Mouse (Mus musculus) lung, postnatal 0 days (tissue): ENCODE measurements around the gene Rnf157. TPM values are rescaled to one million over a fixed set of nuclear protein-coding genes. Genes with fewer than 3 reads are reported as not detected.

Experiments used
- ATAC-seq: fragments of 200-750 bp; cut with Nextera tagmentation; 2 replicates; pipeline ENCODE4 v1.8.0; 2017; ENCODE audit warnings: moderate library complexity
- DNase-seq: peaks from one replicate; pipeline ENCODE4 v3.0.0-alpha.2; 2016; ENCODE audit warnings: low spot score
- H3K27ac ChIP-seq: fragments of 300-500 bp; sonication (generic); 2 replicates; pipeline ENCODE4 v1.5.1; 2014; ENCODE audit warnings: antibody characterized with exemption, mild to moderate bottlenecking, low read length, mixed read lengths
- H3K27me3 ChIP-seq: fragments of 300-500 bp; sonication (generic); replicated peaks from 2 replicates; pipeline ENCODE4 v1.6.1; 2014; ENCODE audit warnings: low read length, mixed read lengths; ENCODE audit not compliant: insufficient read depth
- H3K36me3 ChIP-seq: fragments of 300-500 bp; sonication (generic); 2 replicates; pipeline ENCODE4 v1.6.1; 2014; ENCODE audit warnings: low read length, mixed read lengths; ENCODE audit not compliant: insufficient read depth
- H3K4me1 ChIP-seq: fragments of 300-500 bp; sonication (generic); 2 replicates; pipeline ENCODE4 v1.6.1; 2014; ENCODE audit warnings: antibody characterized with exemption, low read depth, low read length, mixed read lengths; ENCODE audit not compliant: insufficient read depth
- H3K4me2 ChIP-seq: fragments of 300-500 bp; sonication (generic); replicated peaks from 2 replicates; pipeline ENCODE4 v1.6.1; 2014; ENCODE audit warnings: low read depth, mild to moderate bottlenecking, low read length, moderate library complexity, mixed read lengths
- H3K4me3 ChIP-seq: fragments of 300-500 bp; sonication (generic); 2 replicates; pipeline ENCODE4 v1.5.1; 2014; ENCODE audit warnings: low read depth, low read length
- H3K9ac ChIP-seq: fragments of 300-500 bp; sonication (generic); replicated peaks from 2 replicates; pipeline ENCODE4 v1.6.1; 2014; ENCODE audit warnings: low read depth, mild to moderate bottlenecking
- H3K9me3 ChIP-seq: fragments of 300-500 bp; sonication (generic); 2 replicates; pipeline ENCODE4 v1.6.1; 2016; ENCODE audit warnings: low read length, mixed read lengths
- CTCF ChIP-seq: IDR thresholded peaks from 2 replicates; pipeline ENCODE4 v1.5.1; 2016; ENCODE audit warnings: antibody characterized with exemption, mild to moderate bottlenecking
- EP300 ChIP-seq: IDR thresholded peaks from 2 replicates; pipeline ENCODE4 v1.6.1; 2016; ENCODE audit warnings: antibody characterized with exemption, mild to moderate bottlenecking, control low read depth
- WGBS: fragments of 180-500 bp; shearing (Covaris S2); extraction: QIAGEN DNeasy Blood & Tissue Kit; methylation state at CpG from one replicate; pipeline ENCODE4 v1.1.7; 2014; 5-methylcytosine and 5-hydroxymethylcytosine counted together
- polyA plus RNA-seq: library from polyadenylated mRNA; unstranded; fragments of >200 nt; fragmentation: Nextera tagmentation; extraction: Ambion mirVana; gene quantifications from 2 replicates; pipeline ENCODE4 v1.2.1, GENCODE M21; 2015

Rnf157 gene
- polyA plus RNA-seq, 1 experiment from 2014 or later, result 1.4 TPM

DNA sequence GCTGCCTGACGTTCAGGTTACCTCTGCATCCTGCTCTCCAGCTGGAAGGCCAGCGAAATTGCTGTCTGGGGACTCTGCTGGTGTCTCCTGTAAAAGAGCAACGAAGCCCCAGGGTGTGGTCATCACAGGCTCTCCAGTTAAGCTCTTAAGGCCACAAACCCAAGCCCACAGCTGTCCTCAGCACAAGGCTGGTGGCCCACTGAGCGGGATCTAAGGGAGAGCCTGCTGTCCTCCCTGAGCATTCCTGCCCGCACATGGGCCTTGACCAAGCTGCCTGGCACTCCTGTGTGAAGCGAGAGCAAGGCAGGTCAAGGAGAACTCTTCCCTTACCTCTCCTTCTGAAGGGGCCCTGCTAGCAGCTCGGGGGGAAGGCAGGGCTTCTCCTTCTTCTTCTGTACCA lies 65.8 kb downstream of the Rnf157 start:
- WGBS, result 77% methylated on average over 7 of the region's 7 CpGs
- no peaks in the 10 kb centered on the region for H3K9me3 ChIP-seq

DNA sequence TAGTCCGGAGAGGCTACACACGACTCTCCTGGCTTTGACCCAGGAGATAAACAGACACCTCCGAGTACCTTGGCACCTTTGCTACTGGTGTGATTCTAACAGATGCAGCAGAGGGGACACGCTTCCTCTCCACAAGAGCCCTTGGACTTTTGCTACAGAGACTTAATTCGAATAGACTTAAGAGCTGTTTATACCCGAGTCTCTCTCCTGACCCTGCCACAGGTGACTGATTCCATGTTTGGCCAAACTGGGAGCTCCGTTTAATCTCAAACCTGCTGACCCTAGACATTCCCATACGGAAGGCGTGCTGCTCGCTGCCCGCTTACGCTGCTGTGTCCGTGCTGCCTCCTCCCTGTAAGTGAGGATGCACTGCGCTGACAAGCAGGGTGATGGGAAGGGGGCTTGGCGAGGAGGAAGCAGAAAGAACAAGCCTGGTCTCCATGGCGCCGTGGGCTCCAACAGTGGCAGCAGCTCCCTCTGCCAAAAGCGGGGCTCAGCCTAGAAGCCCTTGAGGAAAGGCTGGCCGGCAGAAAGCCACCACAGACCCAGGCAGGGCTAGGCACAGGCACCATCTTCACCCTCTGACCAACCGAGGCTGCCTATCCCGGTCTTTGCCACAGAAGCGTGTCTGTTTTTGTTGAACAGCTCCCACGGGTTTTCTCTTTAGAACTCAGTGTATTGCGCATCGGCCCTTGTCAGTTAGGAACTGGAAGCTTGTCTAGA lies 70.6 kb downstream of the Rnf157 start:
- H3K36me3 ChIP-seq, result no peaks in the 10 kb centered on the region
- H3K4me3 ChIP-seq, result no peak overlapping the region
- no peaks in the 10 kb centered on the region for H3K27me3 ChIP-seq
- H3K4me2 ChIP-seq, result no peak overlapping the region
- no peak overlapping the region for H3K27ac ChIP-seq
- ATAC-seq (no peak), DNase-seq (no peak)
- no peaks in the 10 kb centered on the region for H3K9me3 ChIP-seq
- WGBS, result 60% methylated on average over 25 of the region's 25 CpGs
- no peak overlapping the region for H3K9ac ChIP-seq
- no peak for TF ChIP-seq EP300
- no peaks in the 10 kb centered on the region for H3K4me1 ChIP-seq

More for the DNA sequence above, 65.8 kb downstream of the Rnf157 start:
- Histone ChIP-seq H3K27me3 (no peaks in the 10 kb centered on the region), H3K36me3 (no peaks in the 10 kb centered on the region), H3K9ac (no peak overlapping the region), H3K4me1 (no peaks in the 10 kb centered on the region), H3K27ac (no peak overlapping the region), H3K4me2 (no peak overlapping the region), H3K4me3 (no peak overlapping the region)
- DNase-seq (no peak), ATAC-seq (no peak)
- TF ChIP-seq CTCF, result no peak
- no peak for TF ChIP-seq EP300

DNA sequence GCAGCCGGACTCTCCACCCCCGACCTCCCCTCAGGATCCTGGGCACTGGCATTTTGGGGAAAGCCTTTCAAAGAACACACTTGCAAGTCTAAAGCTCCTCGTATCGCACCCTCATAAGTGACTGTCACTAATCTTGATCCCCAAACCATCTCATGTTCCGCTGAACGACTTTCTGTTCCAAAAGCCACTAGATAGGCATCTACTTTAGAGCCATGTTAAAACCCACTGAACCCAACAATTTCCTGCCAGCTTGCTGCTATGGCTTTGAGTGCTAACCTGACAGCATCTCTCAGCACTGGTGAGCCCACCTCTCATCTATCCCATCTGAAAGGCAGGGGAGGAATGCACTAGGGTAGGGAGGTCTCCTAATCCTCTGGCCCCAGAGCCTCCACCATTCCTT lies 75.3 kb downstream of the Rnf157 start:
- ATAC-seq, result no peak
- WGBS, result 68% methylated on average over 6 of the region's 6 CpGs
- TF ChIP-seq CTCF (no peak), EP300 (no peak)
- Histone ChIP-seq H3K9me3 (no peaks in the 10 kb centered on the region), H3K27ac (no peak overlapping the region), H3K4me3 (no peak overlapping the region), H3K36me3 (no peaks in the 10 kb centered on the region), H3K27me3 (peaks cover 12% of the 10 kb centered on the region), H3K4me2 (no peak overlapping the region), H3K9ac (no peak overlapping the region), H3K4me1 (peaks cover 10% of the 10 kb centered on the region; the same call in 1 of the 2 replicates)
- DNase-seq, result no peak

DNA sequence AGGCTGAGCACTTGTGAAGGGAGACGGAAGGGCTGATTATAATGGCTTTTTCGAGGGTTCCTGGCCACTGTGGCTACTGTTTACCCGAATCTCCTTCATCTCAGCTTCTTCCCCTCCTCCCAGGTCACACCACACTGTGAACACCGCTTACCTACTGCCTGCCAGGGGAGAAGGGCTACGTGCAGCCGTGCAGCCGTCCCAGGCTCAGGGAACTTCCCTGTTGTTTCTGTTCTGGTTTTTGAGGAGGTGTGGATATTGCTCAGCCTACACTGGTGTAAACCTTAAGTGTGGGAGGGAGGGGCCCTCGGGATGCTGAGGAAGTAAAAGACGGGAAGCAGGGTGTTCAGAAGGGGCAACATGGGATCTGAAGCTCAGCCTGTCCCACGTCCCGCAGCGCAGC lies 75.8 kb downstream of the Rnf157 start:
- no peak for DNase-seq
- H3K9ac ChIP-seq, result no peak overlapping the region
- no peak overlapping the region for H3K4me2 ChIP-seq
- peaks cover 10% of the 10 kb centered on the region; the same call in 1 of the 2 replicates for H3K4me1 ChIP-seq
- no peaks in the 10 kb centered on the region for H3K36me3 ChIP-seq
- peaks cover 12% of the 10 kb centered on the region for H3K27me3 ChIP-seq
- no peak for ATAC-seq
- 35% methylated on average over 11 of the region's 12 CpGs for WGBS
- H3K9me3 ChIP-seq, result no peaks in the 10 kb centered on the region
- no peak overlapping the region for H3K27ac ChIP-seq
- H3K4me3 ChIP-seq, result no peak overlapping the region
- TF ChIP-seq CTCF, result no peak
- TF ChIP-seq EP300, result no peak

DNA sequence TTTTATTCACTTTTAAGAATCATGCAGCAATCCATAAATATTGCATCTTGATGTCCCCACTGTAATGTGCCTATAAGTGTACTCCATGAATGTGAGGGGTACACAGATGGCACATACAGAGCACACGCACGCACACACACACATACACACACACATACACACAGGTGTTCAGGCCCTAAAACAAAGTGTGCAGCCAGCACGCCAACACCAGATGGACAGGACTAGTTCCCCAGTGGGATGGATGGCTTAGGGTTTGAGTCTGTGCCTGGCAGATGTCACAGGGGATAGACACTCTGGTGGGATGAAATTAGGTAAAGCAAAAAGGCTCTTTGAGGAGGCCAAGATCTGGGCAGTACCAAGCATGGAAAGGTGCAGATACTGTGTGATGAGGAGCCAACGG lies 76.4 kb downstream of the Rnf157 start:
- 89% methylated on average over 4 of the region's 4 CpGs for WGBS
- Histone ChIP-seq H3K9me3 (no peaks in the 10 kb centered on the region), H3K9ac (no peak overlapping the region), H3K4me2 (no peak overlapping the region), H3K4me1 (peaks cover 10% of the 10 kb centered on the region; the same call in 1 of the 2 replicates), H3K36me3 (no peaks in the 10 kb centered on the region), H3K27ac (no peak overlapping the region), H3K27me3 (peaks cover 12% of the 10 kb centered on the region), H3K4me3 (no peak overlapping the region)
- TF ChIP-seq CTCF (no peak), EP300 (no peak)
- no peak for ATAC-seq
- no peak for DNase-seq

DNA sequence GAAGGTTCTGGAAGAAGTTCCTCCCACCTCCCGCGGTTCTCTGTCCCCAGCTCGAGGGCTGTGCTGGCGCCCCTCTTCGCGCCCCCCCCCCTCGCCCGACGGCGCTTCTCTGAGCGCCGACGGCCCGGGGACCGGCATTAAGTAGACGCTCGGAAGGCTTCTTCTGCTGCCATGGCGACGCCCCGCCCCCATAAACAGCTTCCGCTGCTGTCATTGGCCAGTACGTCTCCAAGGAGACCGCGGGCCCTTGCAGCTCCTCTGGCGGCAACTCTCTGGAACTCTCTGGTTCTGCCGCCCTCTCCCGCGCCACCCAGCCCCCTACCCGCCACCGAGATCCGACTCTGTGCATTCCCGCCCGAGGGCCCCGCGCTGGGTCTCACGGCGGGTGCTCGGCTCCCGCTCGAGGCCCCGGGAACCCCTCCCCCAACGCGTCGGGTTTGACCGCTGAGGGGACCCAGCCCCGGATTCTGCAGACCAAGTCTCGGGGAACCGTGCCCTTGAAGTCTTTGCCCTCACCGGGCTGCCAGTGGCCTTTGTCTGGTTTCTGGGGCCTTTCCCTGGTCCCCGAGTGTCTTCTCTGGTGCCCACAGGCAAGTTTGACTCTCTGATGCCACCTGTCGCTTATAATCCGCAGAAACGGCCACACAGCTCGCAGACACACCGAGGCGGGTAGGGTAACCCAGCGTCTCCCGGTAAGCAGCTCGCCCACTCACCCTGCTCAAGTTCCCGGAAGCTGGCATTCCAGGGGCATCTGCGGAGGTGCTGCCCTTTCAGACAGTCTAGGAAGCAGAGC lies 77.4 kb downstream of the Rnf157 start, which contains the start of gene Foxj1:
Gene Foxj1 (minus strand): TSS at position 156 of the 793 bp plus-strand sequence.
- peaks cover 10% of the 10 kb centered on the region; the same call in 1 of the 2 replicates for H3K4me1 ChIP-seq

More for the DNA sequence above, 77.4 kb downstream of the Rnf157 start, which contains the start of gene Foxj1:
- WGBS, result under 1% methylated on average over 56 of the region's 61 CpGs
- Histone ChIP-seq H3K36me3 (no peaks in the 10 kb centered on the region), H3K9ac (peak within 1 kb of the TSS; percentile 36; the same call in 1 of the 2 replicates), H3K27ac (0 out of 2 replicates have a peak within 1 kb of the TSS, but pooled peaks have one; percentile 14), H3K4me2 (peak within 1 kb of the TSS; percentile 100), H3K27me3 (peaks cover 12% of the 10 kb centered on the region), H3K9me3 (no peaks in the 10 kb centered on the region), H3K4me3 (peak within 1 kb of the TSS; percentile 66)
- TF ChIP-seq CTCF (peak; percentile 71), EP300 (no peak)
- ATAC-seq (peak; percentile 97), DNase-seq (peak; percentile 96)
